Mouse (Mus musculus) NIH3T3 (cell line): ENCODE data around the gene Mbd6.

ENCODE experiments used
- DNase-seq: peaks from one replicate; pipeline ENCODE4 v3.0.0-alpha.2; 2012; ENCODE audit warnings: low read depth

Mbd6 gene

GRCm38 (mm10) chr10:127287936-127288293, 903 bp downstream of the Mbd6 start:
- no peak for DNase-seq

GRCm38 (mm10) chr10:127287271-127287935, 1.4 kb downstream of the Mbd6 start:
- no peak for DNase-seq

GRCm38 (mm10) chr10:127286730-127287129, 2.1 kb downstream of the Mbd6 start:
- no peak for DNase-seq

- DNase-seq = no peak
These were observed 2.6 kb downstream of the Mbd6 start for GRCm38 (mm10) chr10:127286194-127286593.

- DNase-seq = no peak
These were observed 3.2 kb downstream of the Mbd6 start for GRCm38 (mm10) chr10:127285644-127286043.

- DNase-seq = no peak
These were observed 3.9 kb downstream of the Mbd6 start for GRCm38 (mm10) chr10:127284724-127285500.

GRCm38 (mm10) chr10:127284105-127284622, 4.7 kb downstream of the Mbd6 start:
- DNase-seq = no peak

GRCm38 (mm10) chr10:127282620-127283215, 6.1 kb downstream of the Mbd6 start:
- DNase-seq = no peak

- no peak for DNase-seq
These were observed 7.5 kb downstream of the Mbd6 start for GRCm38 (mm10) chr10:127281316-127281715.

- no peak for DNase-seq
These were observed 9.1 kb downstream of the Mbd6 start for GRCm38 (mm10) chr10:127279730-127280129.

GRCm38 (mm10) chr10:127274261-127275022, 14.4 kb downstream of the Mbd6 start:
- DNase-seq = no peak

- no peak for DNase-seq
These were observed 16.4 kb downstream of the Mbd6 start for GRCm38 (mm10) chr10:127272371-127272770.

GRCm38 (mm10) chr10:127269884-127270283, 18.9 kb downstream of the Mbd6 start:
- no peak for DNase-seq

- DNase-seq = no peak
These were observed 19.8 kb downstream of the Mbd6 start for GRCm38 (mm10) chr10:127269036-127269435.

- no peak for DNase-seq
These were observed 20.4 kb downstream of the Mbd6 start for GRCm38 (mm10) chr10:127268401-127268800.

- no peak for DNase-seq
These were observed 21.5 kb downstream of the Mbd6 start for GRCm38 (mm10) chr10:127267318-127267717.

- peak; percentile 96 for DNase-seq
These were observed 22.4 kb downstream of the Mbd6 start, which contains the start of gene Dctn2 for GRCm38 (mm10) chr10:127266112-127267091. TSS of gene Dctn2 (plus strand) at chr10:127266368.

- peak; percentile 48 for DNase-seq
These were observed 23.1 kb downstream of the Mbd6 start for GRCm38 (mm10) chr10:127265727-127266111.

GRCm38 (mm10) chr10:127264971-127265370, 23.8 kb downstream of the Mbd6 start:
- no peak for DNase-seq

GRCm38 (mm10) chr10:127264336-127264735, 24.5 kb downstream of the Mbd6 start:
- no peak for DNase-seq

GRCm38 (mm10) chr10:127263631-127264030, 25.2 kb downstream of the Mbd6 start:
- no peak for DNase-seq
